Mouse (Mus musculus) heart, postnatal 36 days (tissue): ENCODE results near the gene Dnajc6. TPM values are rescaled to one million over a fixed set of nuclear protein-coding genes. Genes with fewer than 3 reads are reported as not detected.

Experiments
- DNase-seq, 2 experiments: peaks; one replicate each; pipeline ENCODE4 v3.0.0; 2021 to 2022
- intact Hi-C: fragments of 180-260 bp; cut with DNase I; formaldehyde crosslinking; loops from one replicate; pipeline ENCODE4 v1.15.1; 2025
- total RNA-seq, 2 experiments: library from RNA; stranded (reverse); gene quantifications; 2 replicates each; pipeline ENCODE4 v1.2.3; 2021

Dnajc6 gene
- total RNA-seq = under 1 TPM; 0.44 to 0.49 TPM

- intact Hi-C loops = no loop called here
- peak in 1 of 2 experiments; percentile 3 for DNase-seq
Observed at GRCm38 (mm10) chr4:101496534-101497237, at the start of gene Dnajc6. Gene Dnajc6 (plus strand): TSS chr4:101496648.

- intact Hi-C loops = no loop called here
- no peak for DNase-seq
Observed at GRCm38 (mm10) chr4:101448701-101449100, 47.7 kb upstream of the Dnajc6 start.

GRCm38 (mm10) chr4:101449344-101449743 is 47.1 kb upstream of the Dnajc6 start:
- no peak for DNase-seq
- intact Hi-C loops = no loop called here

- intact Hi-C loops = no loop called here
- DNase-seq = peak; percentile 11 to 48
Observed at GRCm38 (mm10) chr4:101450150-101450780, 46.2 kb upstream of the Dnajc6 start.

GRCm38 (mm10) chr4:101451089-101451488 is 45.4 kb upstream of the Dnajc6 start:
- intact Hi-C loops = no loop called here

GRCm38 (mm10) chr4:101452829-101453228 is 43.6 kb upstream of the Dnajc6 start:
- no peak for DNase-seq
- intact Hi-C loops = no loop called here

More at GRCm38 (mm10) chr4:101451089-101451488, 45.4 kb upstream of the Dnajc6 start:
- no peak for DNase-seq

- DNase-seq = no peak
- intact Hi-C loops = loop anchor here (5.0 kb wide), 2 partner anchors 40 to 290 kb away; partner anchors contain the start of gene Ak4
Observed at GRCm38 (mm10) chr4:101457176-101457575, 39.3 kb upstream of the Dnajc6 start.

- intact Hi-C loops = loop anchor here (1.0 to 5.0 kb wide), 4 partner anchors 41 to 291 kb away; partner anchors contain the start of gene Ak4
- DNase-seq = peak; percentile 53 to 55
Observed at GRCm38 (mm10) chr4:101458341-101458740, 38.1 kb upstream of the Dnajc6 start.

GRCm38 (mm10) chr4:101459358-101459757 is 37.1 kb upstream of the Dnajc6 start:
- no peak for DNase-seq
- intact Hi-C loops = loop anchor here (5.0 kb wide), 2 partner anchors 42 to 292 kb away; partner anchors contain the start of gene Ak4

GRCm38 (mm10) chr4:101460114-101460513 is 36.3 kb upstream of the Dnajc6 start:
- intact Hi-C loops = no loop called here
- no peak for DNase-seq

GRCm38 (mm10) chr4:101462065-101462464 is 34.4 kb upstream of the Dnajc6 start:
- intact Hi-C loops = no loop called here
- DNase-seq = no peak

- no peak for DNase-seq
- intact Hi-C loops = no loop called here
Observed at GRCm38 (mm10) chr4:101466264-101466663, 30.2 kb upstream of the Dnajc6 start.

GRCm38 (mm10) chr4:101469242-101469641 is 27.2 kb upstream of the Dnajc6 start:
- intact Hi-C loops = no loop called here
- no peak for DNase-seq

GRCm38 (mm10) chr4:101470543-101470942 is 25.9 kb upstream of the Dnajc6 start:
- no peak for DNase-seq
- intact Hi-C loops = loop anchor here (1.0 to 5.0 kb wide), 2 partner anchors 187 to 528 kb away; no protein-coding TSS in a partner anchor

- intact Hi-C loops = loop anchor here (5.0 kb wide), 1 partner anchor 185 kb away; no protein-coding TSS in a partner anchor
- no peak for DNase-seq
Observed at GRCm38 (mm10) chr4:101472767-101473166, 23.7 kb upstream of the Dnajc6 start.

GRCm38 (mm10) chr4:101490320-101490917 is 6.0 kb upstream of the Dnajc6 start:
- intact Hi-C loops = no loop called here
- DNase-seq = no peak

GRCm38 (mm10) chr4:101491704-101492103 is 4.7 kb upstream of the Dnajc6 start:
- intact Hi-C loops = no loop called here
- no peak for DNase-seq

GRCm38 (mm10) chr4:101493611-101494197 is 2.7 kb upstream of the Dnajc6 start:
- DNase-seq = no peak
- intact Hi-C loops = no loop called here

- DNase-seq = no peak
- intact Hi-C loops = no loop called here
Observed at GRCm38 (mm10) chr4:101496188-101496533, 287 bp upstream of the Dnajc6 start.

GRCm38 (mm10) chr4:101497336-101497735 is 888 bp downstream of the Dnajc6 start:
- peak in 1 of 2 experiments; percentile 6 for DNase-seq
- intact Hi-C loops = no loop called here

- intact Hi-C loops = no loop called here
- no peak for DNase-seq
Observed at GRCm38 (mm10) chr4:101504470-101505007, 8.1 kb downstream of the Dnajc6 start.
